Mouse (Mus musculus): ENCODE measurements around the gene Zbtb46. TPM values are rescaled to one million over a fixed set of nuclear protein-coding genes. Genes with fewer than 3 reads are reported as not detected.
A peak's percentile ranks its signal among the peaks of the same experiment; 100 is the strongest.
"Not testable (repeated sequence)": the region's sequence is repeated elsewhere in the genome, so short reads cannot be mapped to it uniquely, and the experiment has no call there.

Zbtb46 gene
- total RNA-seq (2021) = 1 to 10 TPM; 5.8 to 8.3 TPM
- long read RNA-seq, experiment 1, full-length matches to known transcripts = 5 of 12 reads
- long read RNA-seq, experiment 1, partial matches to known transcripts = 0 of 12 reads
- long read RNA-seq, experiment 1, other reads (novel, unspliced or antisense) = 7 of 12 reads
- long read RNA-seq, experiment 2, full-length matches to known transcripts = 7 of 14 reads
- long read RNA-seq, experiment 2, partial matches to known transcripts = 0 of 14 reads
- long read RNA-seq, experiment 2, other reads (novel, unspliced or antisense) = 7 of 14 reads

DNA sequence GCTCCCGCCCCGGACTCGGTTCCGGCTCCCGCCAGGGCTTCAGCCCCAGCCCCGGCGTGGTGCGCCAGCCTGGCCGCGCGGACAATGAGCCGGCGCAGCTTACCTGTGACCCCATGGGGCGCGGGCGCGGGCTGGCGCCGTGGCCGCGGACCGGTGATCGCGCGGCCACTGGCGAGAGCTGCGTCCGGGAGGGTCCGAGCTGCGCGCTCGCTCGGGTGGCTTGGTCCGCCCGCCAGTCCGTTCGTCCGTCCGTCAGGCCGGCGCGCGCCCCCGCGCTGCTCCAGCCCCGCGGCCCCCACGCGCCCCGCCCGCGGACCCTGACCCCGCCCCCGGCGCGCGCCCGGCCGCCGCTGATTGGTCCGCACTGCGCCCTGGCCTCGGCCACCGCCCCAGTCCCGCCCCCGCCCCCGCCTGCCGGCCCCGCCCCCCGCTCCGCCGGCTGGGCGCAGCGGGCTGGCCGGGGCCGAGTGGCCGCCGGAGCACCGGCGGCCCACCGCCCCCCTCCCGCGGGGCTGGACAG is at the start of gene Zbtb46:
Gene Zbtb46, minus strand, starts transcription at position 274 of the 520 bp plus-strand sequence.
- H3K27ac ChIP-seq = peak within 1 kb of the TSS; percentile 76
- peak; percentile 58 to 73 for DNase-seq (ENCODE audit: low spot score in 2 of 2)
- no peak for TF ChIP-seq CTCF (conservative IDR thresholded peaks at IDR 0.05)
- H3K4me3 ChIP-seq = peak within 1 kb of the TSS; percentile 75

DNA sequence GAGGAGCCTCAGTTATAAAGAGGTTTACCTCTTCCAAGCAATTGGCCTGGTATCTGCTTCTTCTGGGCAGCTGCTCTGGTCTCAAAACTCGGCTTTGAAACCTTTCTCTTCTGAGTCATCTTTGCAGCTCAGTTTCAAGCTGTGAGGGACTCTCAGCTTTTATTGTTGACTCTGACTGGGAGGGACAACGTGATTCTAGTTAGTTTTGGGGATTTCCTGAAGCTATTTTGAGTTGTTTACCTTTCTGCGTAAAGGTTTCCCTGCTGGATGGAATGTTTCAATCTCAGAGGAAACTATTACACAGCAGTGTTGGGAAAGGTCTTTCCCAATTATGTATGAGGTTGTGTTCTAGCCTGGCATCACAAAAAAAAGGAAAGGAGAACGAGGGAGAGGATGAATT is 39.4 kb upstream of the Zbtb46 start:
- no peak overlapping the region for H3K27ac ChIP-seq
- no peak for TF ChIP-seq CTCF (conservative IDR thresholded peaks at IDR 0.05)
- H3K4me3 ChIP-seq = no peak overlapping the region
- DNase-seq (ENCODE audit: low spot score in 2 of 2) = no peak

DNA sequence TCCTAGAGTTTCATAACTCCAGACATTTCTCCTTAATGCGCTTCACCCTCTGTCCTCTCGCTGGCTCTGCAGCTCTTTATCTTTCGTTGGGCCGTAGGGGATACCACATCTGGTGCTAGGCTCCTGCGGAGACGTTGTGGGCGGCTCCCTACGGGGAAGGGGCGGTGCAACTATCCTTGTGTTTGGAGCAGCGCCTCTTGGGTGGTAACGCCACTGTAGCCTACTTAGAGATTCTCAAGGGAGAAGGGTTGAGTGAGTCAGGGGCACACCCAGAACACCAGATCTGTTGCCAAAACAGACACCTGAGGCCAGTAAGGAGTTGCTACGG is 38.3 kb upstream of the Zbtb46 start:
- no peak for DNase-seq (ENCODE audit: low spot score in 2 of 2)
- Histone ChIP-seq H3K4me3 (peak overlapping the region; percentile 95), H3K27ac (peak overlapping the region; percentile 95)
- TF ChIP-seq CTCF (conservative IDR thresholded peaks at IDR 0.05) = no peak

DNA sequence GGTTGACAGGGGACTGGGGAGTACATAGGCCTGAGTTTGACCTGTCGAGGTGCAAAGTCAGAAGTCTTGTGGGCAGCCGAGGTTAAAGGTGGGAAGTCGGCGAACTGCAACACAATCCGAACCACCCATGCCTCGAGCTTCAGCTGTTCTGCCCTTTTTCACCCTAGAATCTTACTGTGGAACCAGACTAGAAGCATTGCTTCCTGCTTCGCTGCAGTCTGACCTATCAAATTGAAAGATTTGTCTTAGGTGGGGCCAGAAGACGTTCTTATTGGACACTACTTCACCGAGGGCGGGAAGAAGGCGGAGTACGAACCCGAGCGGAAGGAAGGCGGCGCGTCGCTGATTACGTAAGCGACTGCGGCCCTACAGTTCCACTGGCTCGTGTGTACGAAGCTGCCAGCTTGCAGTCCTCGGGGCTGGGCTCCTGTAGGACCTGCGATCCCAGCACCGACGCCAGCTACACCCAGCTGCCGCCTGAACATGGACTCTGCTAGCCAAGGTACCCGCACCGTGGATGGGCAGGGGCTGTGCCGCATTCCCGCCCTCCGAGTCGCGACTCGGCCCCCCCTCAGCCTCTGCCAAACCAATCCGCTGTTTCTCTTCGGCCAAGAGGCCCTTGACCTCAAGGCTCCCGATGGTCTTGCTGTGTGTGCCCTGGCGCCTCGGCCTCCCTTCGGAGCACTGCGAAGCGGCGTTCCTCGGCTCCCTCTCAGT is 37.8 kb upstream of the Zbtb46 start, which contains the start of gene Tpd52l2:
Gene Tpd52l2, plus strand, starts transcription at position 312 of the 717 bp plus-strand sequence.
- TF ChIP-seq CTCF (conservative IDR thresholded peaks at IDR 0.05) = no peak
- peak; percentile 91 to 95 for DNase-seq (ENCODE audit: low spot score in 2 of 2)

DNA sequence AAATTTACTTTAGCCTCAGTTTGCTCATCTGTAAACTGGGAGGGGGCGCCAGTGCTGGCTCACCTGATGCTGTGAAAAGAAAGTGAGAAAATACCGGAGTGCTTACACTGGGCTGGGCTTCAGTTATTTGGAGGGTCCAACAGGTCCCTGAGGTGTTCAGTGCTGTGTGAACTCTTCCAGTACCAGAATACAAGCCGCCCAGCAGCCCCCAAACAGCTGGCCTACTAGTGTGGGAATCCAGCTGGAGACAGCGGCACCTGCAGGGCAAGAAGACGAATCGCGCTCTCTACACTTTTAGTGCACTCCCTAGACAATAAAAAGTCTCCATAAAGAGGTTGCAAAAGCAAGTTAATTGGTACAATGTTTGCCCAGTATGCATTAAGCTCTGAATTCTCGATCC is 37.1 kb upstream of the Zbtb46 start:
- peak; percentile 79 for TF ChIP-seq CTCF (conservative IDR thresholded peaks at IDR 0.05)
- peak; percentile 19 to 29 for DNase-seq (ENCODE audit: low spot score in 2 of 2)
- Histone ChIP-seq H3K4me3 (peak overlapping the region; percentile 95), H3K27ac (peak overlapping the region; percentile 95)

More for the DNA sequence above, 37.8 kb upstream of the Zbtb46 start, which contains the start of gene Tpd52l2:
- Histone ChIP-seq H3K4me3 (peak within 1 kb of the TSS; percentile 95), H3K27ac (peak within 1 kb of the TSS; percentile 95)

DNA sequence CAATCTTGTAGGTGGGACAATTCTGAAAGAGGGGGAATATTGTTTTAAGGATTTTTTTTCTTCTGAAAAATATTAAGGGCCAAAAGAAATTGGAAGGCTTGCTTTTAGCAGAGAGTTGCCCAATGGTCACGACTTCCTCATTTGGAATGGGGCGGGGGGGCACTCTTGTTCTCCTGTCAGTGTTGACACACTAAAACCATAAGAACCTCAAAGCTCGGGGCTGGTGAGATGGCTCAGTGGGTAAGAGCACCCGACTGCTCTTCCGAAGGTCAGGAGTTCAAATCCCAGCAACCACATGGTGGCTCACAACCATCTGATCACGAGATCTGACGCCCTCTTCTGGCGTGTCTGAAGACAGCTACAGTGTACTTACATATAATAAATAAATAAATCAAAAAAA is 36.6 kb upstream of the Zbtb46 start:
- not testable (repeated sequence) for H3K4me3 ChIP-seq; DNase-seq (ENCODE audit: low spot score in 2 of 2); H3K27ac ChIP-seq

DNA sequence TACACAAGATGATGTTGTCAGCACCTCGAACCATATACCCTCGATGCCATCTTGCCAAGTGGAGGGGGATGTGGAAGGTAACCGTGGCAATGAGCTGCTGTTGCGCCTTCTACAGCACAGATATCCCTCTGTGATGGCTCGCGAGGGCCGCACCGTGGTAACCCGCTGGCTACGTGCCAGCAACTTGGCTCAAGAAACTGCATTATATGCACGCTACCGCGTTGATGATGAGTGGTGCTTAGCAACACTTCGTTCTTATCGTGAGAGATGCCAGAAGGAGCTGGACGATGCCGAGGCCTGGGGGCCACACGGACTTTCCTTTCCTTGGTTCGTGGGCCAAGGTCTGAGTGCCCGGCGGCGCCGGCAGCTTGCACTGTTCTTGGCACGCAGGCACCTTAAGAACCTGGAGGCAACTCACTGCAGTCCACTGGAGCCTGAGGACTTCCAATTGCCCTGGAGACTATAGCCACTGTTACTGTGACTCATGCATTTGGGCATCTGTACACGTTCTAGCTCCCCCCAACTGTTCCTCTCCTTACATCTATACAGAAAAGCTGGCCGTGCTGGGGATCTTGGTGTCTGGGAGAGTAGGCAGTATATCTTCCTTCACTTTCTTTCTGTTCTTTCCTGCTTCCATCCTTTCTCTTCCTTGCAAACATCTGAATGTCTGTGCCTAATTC is 35.2 kb upstream of the Zbtb46 start:
- Histone ChIP-seq H3K4me3 (no peak overlapping the region), H3K27ac (no peak overlapping the region)
- DNase-seq (ENCODE audit: low spot score in 2 of 2) = no peak
- no peak for TF ChIP-seq CTCF (conservative IDR thresholded peaks at IDR 0.05)

DNA sequence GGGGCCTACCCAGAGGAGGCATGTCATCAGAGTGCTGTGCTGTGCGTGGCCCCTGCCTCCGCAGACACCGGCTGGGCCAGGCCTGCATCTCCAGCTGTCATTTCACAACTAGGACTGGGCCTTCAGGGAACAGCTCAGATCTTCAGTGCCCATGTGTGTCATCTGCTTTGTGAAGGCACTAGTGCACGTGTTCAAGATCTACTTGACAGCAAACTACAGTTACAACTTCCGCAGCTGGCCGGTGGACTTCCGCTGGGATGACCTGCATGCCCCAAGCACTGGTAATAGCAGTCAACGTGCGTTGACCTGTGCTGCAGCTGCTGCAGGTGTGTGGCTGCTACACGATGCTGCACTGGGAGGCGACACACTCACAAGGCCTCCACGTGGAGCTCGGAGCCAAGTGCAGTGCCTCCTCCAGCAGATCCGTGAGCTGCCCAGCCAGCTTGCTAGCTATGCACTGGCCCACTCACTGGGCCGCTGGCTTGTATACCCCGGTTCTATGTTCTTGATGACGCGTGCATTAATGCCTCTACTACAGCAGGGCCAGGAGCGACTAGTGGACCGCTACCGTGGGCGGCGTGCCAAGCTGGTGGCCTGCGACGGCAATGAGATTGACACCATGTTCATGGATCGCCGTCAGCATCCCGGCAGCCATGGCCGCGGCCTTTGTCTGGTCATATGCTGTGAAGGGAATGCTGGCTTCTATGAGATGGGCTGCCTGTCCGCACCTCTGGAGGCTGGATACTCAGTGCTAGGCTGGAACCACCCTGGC is 34.1 kb upstream of the Zbtb46 start, which contains the start of gene Abhd16b:
Gene Abhd16b, plus strand, starts transcription at position 51 of the 772 bp plus-strand sequence.
- Histone ChIP-seq H3K27ac (no peak within 1 kb of the TSS), H3K4me3 (no peak within 1 kb of the TSS)
- DNase-seq (ENCODE audit: low spot score in 2 of 2) = no peak
- TF ChIP-seq CTCF (conservative IDR thresholded peaks at IDR 0.05) = no peak

DNA sequence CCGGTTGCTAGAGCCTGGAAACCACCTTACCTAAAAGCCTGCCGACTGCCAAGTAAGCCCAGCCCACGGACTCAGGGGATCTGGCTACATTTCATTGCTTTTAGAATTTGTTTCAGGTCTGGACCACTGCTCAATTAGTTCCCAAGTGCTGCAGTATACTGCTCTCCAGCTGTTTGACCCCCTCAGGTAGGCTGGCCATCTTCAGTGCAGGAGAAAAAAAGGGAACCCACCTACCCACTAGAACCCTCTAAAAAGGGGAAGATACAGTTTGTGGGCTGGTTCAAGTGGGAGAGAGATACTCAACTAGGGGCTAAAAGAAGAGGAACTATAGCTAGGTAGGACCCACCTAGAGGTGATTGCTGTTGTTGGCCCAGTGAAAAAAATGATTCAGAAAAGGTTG is 33.0 kb upstream of the Zbtb46 start:
- no peak for TF ChIP-seq CTCF (conservative IDR thresholded peaks at IDR 0.05)
- no peak overlapping the region for H3K27ac ChIP-seq
- DNase-seq (ENCODE audit: low spot score in 2 of 2) = no peak
- no peak overlapping the region for H3K4me3 ChIP-seq

DNA sequence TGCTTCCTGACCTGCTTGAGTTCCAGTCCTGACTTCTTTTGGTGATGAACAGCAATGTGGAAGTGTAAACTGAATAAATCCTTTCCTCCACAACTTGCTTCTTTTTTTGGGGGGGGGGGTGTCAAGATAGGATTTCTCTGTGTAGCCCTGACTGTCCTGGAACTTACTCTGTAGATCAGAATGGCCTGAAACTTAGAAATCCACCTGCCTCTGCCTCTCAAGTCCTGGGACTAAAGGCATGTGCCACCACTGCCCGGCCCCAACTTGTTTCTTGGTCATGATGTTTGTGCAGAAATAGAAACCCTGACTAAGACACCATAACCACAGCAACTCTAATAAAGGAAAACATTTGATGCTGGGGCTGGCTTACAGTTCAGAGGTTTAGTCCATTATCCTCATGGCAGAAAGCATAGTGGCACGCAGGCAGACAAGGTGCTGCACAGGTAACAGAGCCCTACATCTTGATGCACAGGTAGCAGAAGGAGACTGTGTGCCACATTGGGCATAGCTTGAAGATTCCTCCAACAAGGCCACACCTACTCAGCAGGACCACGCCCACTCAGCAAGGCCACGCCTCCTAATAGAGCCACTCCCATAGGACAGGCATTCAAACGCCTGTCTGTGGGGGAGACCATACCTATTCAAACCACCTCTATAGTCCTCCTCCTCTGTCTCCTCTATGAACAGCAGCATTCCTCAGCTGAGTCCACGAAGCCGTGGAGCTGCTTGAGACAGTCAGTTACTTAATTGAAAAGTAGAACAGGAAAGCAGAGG is 32.4 kb upstream of the Zbtb46 start:
- DNase-seq (ENCODE audit: low spot score in 2 of 2) = no peak
- TF ChIP-seq CTCF (conservative IDR thresholded peaks at IDR 0.05) = no peak
- H3K27ac ChIP-seq = no peak overlapping the region

DNA sequence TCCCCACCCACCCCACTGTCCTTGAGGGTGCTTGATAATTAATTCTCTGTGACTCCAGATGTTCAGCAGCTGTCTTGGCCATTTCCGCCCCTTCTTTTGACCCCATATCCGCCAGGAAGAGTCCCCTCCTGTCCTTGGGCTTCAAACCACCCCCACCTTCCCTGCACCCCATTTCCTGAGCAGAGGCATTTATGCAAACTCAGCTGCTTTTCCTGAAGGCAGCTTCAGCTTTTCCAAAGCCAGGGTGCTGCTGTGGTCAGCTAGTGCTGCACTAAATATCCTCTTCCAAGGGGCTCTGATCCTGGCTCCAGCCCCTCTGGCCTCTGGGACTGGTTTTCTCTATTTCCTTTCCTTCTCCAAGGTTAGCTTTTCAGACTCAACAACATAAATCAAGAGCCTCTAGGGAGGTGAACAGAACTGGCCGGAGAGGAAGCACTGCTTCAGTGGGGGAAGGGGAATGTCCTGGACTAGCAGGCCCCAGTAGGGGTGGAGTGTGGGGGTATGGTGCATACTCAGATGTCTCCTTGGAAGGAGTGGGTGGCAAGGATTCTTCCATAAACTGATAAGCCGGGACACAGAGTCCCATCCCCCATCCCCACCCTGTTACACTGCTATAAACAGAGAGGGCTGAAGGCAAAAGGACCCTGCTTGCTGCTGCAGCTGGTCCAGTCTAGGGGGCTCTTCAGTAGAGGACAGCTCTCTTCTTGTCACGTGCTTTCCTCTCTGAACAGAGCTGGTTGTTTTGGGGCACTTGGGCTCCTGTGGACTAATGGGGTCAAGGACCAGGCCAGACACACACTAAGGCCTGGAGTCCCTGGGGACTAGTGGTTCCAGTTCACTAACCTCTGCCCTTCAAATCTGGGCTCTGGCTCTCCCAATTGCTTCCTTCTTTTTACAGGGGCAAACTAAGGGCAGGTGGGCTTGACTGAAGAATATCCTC is 28.4 kb upstream of the Zbtb46 start:
- Histone ChIP-seq H3K4me3 (no peak overlapping the region), H3K27ac (no peak overlapping the region)
- DNase-seq (ENCODE audit: low spot score in 2 of 2) = no peak
- no peak for TF ChIP-seq CTCF (conservative IDR thresholded peaks at IDR 0.05)

More for the DNA sequence above, 32.4 kb upstream of the Zbtb46 start:
- no peak overlapping the region for H3K4me3 ChIP-seq
